Mouse (Mus musculus) erythroblast, embryonic 14.5 days (primary cell): ENCODE measurements around the gene Dmd.

Experiments used
- GATA1 ChIP-seq: IDR thresholded peaks from 2 replicates; pipeline ENCODE4 v1.6.1; 2012; ENCODE audit warnings: low read length, inconsistent platforms, mixed read lengths
- TAL1 ChIP-seq: IDR thresholded peaks from 3 replicates; pipeline ENCODE4 v1.6.1; 2012; ENCODE audit warnings: low read length, inconsistent platforms, mixed read lengths

DNA sequence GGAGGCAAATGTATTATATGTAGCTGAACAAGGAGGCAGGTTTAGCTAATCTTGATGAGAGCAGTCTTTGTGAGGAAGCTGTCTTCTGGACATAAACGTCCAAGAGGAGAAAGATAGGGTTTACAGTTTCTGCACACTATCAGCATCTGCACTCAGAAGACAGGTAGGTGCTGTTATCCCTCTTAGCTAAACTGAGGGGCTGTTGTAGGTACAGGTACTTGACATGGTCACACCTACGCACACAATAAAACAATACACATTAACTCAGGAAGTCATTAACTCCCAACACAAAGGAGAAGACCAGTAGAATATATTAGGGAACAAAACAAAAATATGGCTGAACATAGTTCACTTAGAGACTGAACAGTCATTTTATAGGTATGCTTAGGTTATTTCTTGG is 1217.2 kb downstream of the Dmd start:
- TF ChIP-seq TAL1 (no peak), GATA1 (no peak)
